Mouse (Mus musculus) ES-Bruce4 (cell line): Measurements from ENCODE around the gene Rptor. TPM values are rescaled to one million over a fixed set of nuclear protein-coding genes. Genes with fewer than 3 reads are reported as not detected.

Experiments used
- H3K27ac ChIP-seq: 2 replicates; pipeline ENCODE4 v1.5.1; 2012; ENCODE audit warnings: low read length, inconsistent platforms; ENCODE audit not compliant: insufficient read depth
- H3K27me3 ChIP-seq: 2 replicates; pipeline ENCODE4 v1.6.1; 2012; ENCODE audit warnings: mild to moderate bottlenecking, low read length, inconsistent platforms; ENCODE audit not compliant: control insufficient read depth, poor library complexity, insufficient read depth, severe bottlenecking
- H3K36me3 ChIP-seq: 2 replicates; pipeline ENCODE4 v1.6.1; 2012; ENCODE audit warnings: inconsistent platforms, mild to moderate bottlenecking, low read length, moderate library complexity; ENCODE audit not compliant: control insufficient read depth, poor library complexity, insufficient read depth, severe bottlenecking
- H3K4me1 ChIP-seq: one replicate; pipeline ENCODE4 v1.8.1; 2011; ENCODE audit warnings: low read length; ENCODE audit not compliant: control insufficient read depth, insufficient read depth
- H3K4me3 ChIP-seq: 2 replicates; pipeline ENCODE4 v1.5.1; 2011; ENCODE audit warnings: low read depth, mild to moderate bottlenecking, low read length
- H3K9ac ChIP-seq: 2 replicates; pipeline ENCODE4 v1.6.1; 2012; ENCODE audit warnings: low read depth, mild to moderate bottlenecking, inconsistent platforms; ENCODE audit not compliant: poor library complexity, severe bottlenecking
- H3K9me3 ChIP-seq: replicated peaks from 2 replicates; pipeline ENCODE4 v1.6.1; 2012; ENCODE audit warnings: mild to moderate bottlenecking, low read length, inconsistent platforms; ENCODE audit not compliant: control insufficient read depth, poor library complexity, insufficient read depth, severe bottlenecking
- CTCF ChIP-seq: IDR thresholded peaks from one replicate; pipeline ENCODE4 v1.8.1; 2011; ENCODE audit warnings: low read depth, low read length
- EP300 ChIP-seq: IDR thresholded peaks from 2 replicates; pipeline ENCODE4 v1.6.1; 2011; ENCODE audit warnings: low read depth, low read length; ENCODE audit not compliant: insufficient read depth
- POLR2A ChIP-seq: IDR thresholded peaks from one replicate; pipeline ENCODE4 v1.8.1; 2011; ENCODE audit warnings: low read length; ENCODE audit not compliant: insufficient read depth
- polyA plus RNA-seq: library from polyadenylated mRNA; stranded (reverse); fragments of >200 nt; gene quantifications from 2 replicates; pipeline ENCODE4 v1.2.4, GENCODE M21; 2011; ENCODE audit warnings: low read depth; ENCODE audit not compliant: missing spikeins, insufficient read depth, insufficient read length

The Rptor gene
- polyA plus RNA-seq, 1 experiment: 41.5 TPM

- Histone ChIP-seq H3K27ac (no peak overlapping the region; the same call in 1 of the 2 replicates), H3K4me3 (no peak overlapping the region), H3K36me3 (0 out of 2 replicates have a peak, but pooled peaks cover 2% of the 10 kb centered on the region), H3K9ac (no peak overlapping the region), H3K9me3 (no peaks in the 10 kb centered on the region), H3K27me3 (no peaks in the 10 kb centered on the region), H3K4me1 (peaks cover 2% of the 10 kb centered on the region)
- TF ChIP-seq POLR2A (no peak), EP300 (no peak), CTCF (no peak)
These were observed 27.6 kb downstream of the Rptor start for GRCm38 (mm10) chr11:119630329-119630728.

- H3K27me3 ChIP-seq: no peaks in the 10 kb centered on the region
- 0 out of 2 replicates have a peak, but pooled peaks cover 2% of the 10 kb centered on the region for H3K36me3 ChIP-seq
- H3K9ac ChIP-seq: no peak overlapping the region
- TF ChIP-seq CTCF (no peak), EP300 (no peak), POLR2A (no peak)
- no peak overlapping the region for H3K4me3 ChIP-seq
- peaks cover 2% of the 10 kb centered on the region for H3K4me1 ChIP-seq
- H3K9me3 ChIP-seq: no peaks in the 10 kb centered on the region
- H3K27ac ChIP-seq: 0 out of 2 replicates have a peak overlapping the region, but pooled peaks have one; percentile 2
These were observed 28.6 kb downstream of the Rptor start for GRCm38 (mm10) chr11:119631222-119631870.

GRCm38 (mm10) chr11:119636371-119636883 is 33.7 kb downstream of the Rptor start:
- Histone ChIP-seq H3K4me1 (no peaks in the 10 kb centered on the region), H3K27ac (no peak overlapping the region), H3K9ac (no peak overlapping the region), H3K27me3 (no peaks in the 10 kb centered on the region), H3K4me3 (no peak overlapping the region), H3K9me3 (no peaks in the 10 kb centered on the region), H3K36me3 (no peaks in the 10 kb centered on the region)
- TF ChIP-seq CTCF (no peak), POLR2A (no peak), EP300 (no peak)

- H3K27ac ChIP-seq: no peak overlapping the region
- no peaks in the 10 kb centered on the region for H3K4me1 ChIP-seq
- H3K9ac ChIP-seq: no peak overlapping the region
- peak overlapping the region; percentile 8; the same call in 1 of the 2 replicates for H3K4me3 ChIP-seq
- peak; percentile 45 for TF ChIP-seq CTCF
- no peak for TF ChIP-seq POLR2A
- TF ChIP-seq EP300: no peak
- H3K9me3 ChIP-seq: no peaks in the 10 kb centered on the region
- H3K36me3 ChIP-seq: no peaks in the 10 kb centered on the region
- no peaks in the 10 kb centered on the region for H3K27me3 ChIP-seq
These were observed 34.8 kb downstream of the Rptor start for GRCm38 (mm10) chr11:119637519-119637918.

- TF ChIP-seq POLR2A: no peak
- TF ChIP-seq CTCF: no peak
- TF ChIP-seq EP300: no peak
- Histone ChIP-seq H3K27me3 (no peaks in the 10 kb centered on the region), H3K27ac (no peak overlapping the region), H3K9ac (no peak overlapping the region), H3K4me3 (no peak overlapping the region), H3K4me1 (peaks cover 7% of the 10 kb centered on the region), H3K9me3 (no peaks in the 10 kb centered on the region), H3K36me3 (no peaks in the 10 kb centered on the region)
These were observed 37.8 kb downstream of the Rptor start for GRCm38 (mm10) chr11:119640491-119640890.

- Histone ChIP-seq H3K4me1 (peaks cover 7% of the 10 kb centered on the region), H3K36me3 (no peaks in the 10 kb centered on the region), H3K9me3 (no peaks in the 10 kb centered on the region), H3K27ac (no peak overlapping the region), H3K9ac (no peak overlapping the region), H3K27me3 (no peaks in the 10 kb centered on the region), H3K4me3 (no peak overlapping the region)
- TF ChIP-seq EP300 (no peak), POLR2A (no peak), CTCF (no peak)
These were observed 39.2 kb downstream of the Rptor start for GRCm38 (mm10) chr11:119641831-119642381.
